Mouse (Mus musculus) brown adipose tissue, adult 24 weeks (tissue): ENCODE data around the gene Tmcc2. TPM values are rescaled to one million over a fixed set of nuclear protein-coding genes. Genes with fewer than 3 reads are reported as not detected.

Source experiments
- H3K27ac ChIP-seq: fragments of 200-500 bp; replicated peaks from 2 replicates; pipeline ENCODE4 v1.5.1; 2012; ENCODE audit warnings: low read depth, mild to moderate bottlenecking, low read length
- H3K4me1 ChIP-seq: fragments of 200-500 bp; 2 replicates; pipeline ENCODE4 v1.6.1; 2012; ENCODE audit warnings: low read length, mixed read lengths; ENCODE audit not compliant: control insufficient read depth, insufficient read depth, insufficient read length
- H3K4me3 ChIP-seq: fragments of 200-500 bp; 2 replicates; pipeline ENCODE4 v1.5.1; 2012; ENCODE audit warnings: low read depth, mild to moderate bottlenecking, low read length, moderate library complexity; ENCODE audit not compliant: insufficient read depth
- polyA plus RNA-seq: library from polyadenylated mRNA; stranded (reverse); fragments of >200 nt; gene quantifications from 2 replicates; pipeline ENCODE4 v1.2.4, GENCODE M21; 2012; ENCODE audit not compliant: missing spikeins, insufficient read depth, insufficient read length

The Tmcc2 gene
- polyA plus RNA-seq, 1 experiment: 2.1 TPM

GRCm38 (mm10) chr1:132307962-132308361, 83.1 kb downstream of the Tmcc2 start:
- no peak overlapping the region for H3K27ac ChIP-seq
- no peak overlapping the region for H3K4me3 ChIP-seq
- H3K4me1 ChIP-seq: no peaks in the 10 kb centered on the region

GRCm38 (mm10) chr1:132306808-132307207, 84.3 kb downstream of the Tmcc2 start:
- Histone ChIP-seq H3K27ac (no peak overlapping the region), H3K4me1 (no peaks in the 10 kb centered on the region), H3K4me3 (no peak overlapping the region)

Other genes with a start within 250 kb of the Tmcc2 start
- gene Lemd1, start 199.8 kb downstream of the Tmcc2 start, polyA plus RNA-seq: not detected in 2 replicates
- gene AC124108.1, start 199.8 kb downstream of the Tmcc2 start, polyA plus RNA-seq: not detected in 2 replicates
- not detected in 2 replicates for gene Gm10188, start 161.5 kb downstream of the Tmcc2 start, polyA plus RNA-seq
- gene Klhdc8a, start 92.7 kb downstream of the Tmcc2 start, polyA plus RNA-seq: not detected in 2 replicates
- 0.50 and 0.87 TPM in 2 replicates for gene Nuak2, start 75.2 kb downstream of the Tmcc2 start, polyA plus RNA-seq
- gene Dstyk, start 26.3 kb upstream of the Tmcc2 start, polyA plus RNA-seq: 5.3 and 7.7 TPM in 2 replicates
- gene Rbbp5, start 86.1 kb upstream of the Tmcc2 start, polyA plus RNA-seq: 12.0 and 17.4 TPM in 2 replicates
- gene Tmem81, start 114.9 kb upstream of the Tmcc2 start, polyA plus RNA-seq: 1.2 and 1.5 TPM in 2 replicates
- gene Cntn2, start 152.0 kb upstream of the Tmcc2 start, polyA plus RNA-seq: not detected in 2 replicates